Mouse (Mus musculus): Measurements from ENCODE around the gene Cldnd1.

DNA sequence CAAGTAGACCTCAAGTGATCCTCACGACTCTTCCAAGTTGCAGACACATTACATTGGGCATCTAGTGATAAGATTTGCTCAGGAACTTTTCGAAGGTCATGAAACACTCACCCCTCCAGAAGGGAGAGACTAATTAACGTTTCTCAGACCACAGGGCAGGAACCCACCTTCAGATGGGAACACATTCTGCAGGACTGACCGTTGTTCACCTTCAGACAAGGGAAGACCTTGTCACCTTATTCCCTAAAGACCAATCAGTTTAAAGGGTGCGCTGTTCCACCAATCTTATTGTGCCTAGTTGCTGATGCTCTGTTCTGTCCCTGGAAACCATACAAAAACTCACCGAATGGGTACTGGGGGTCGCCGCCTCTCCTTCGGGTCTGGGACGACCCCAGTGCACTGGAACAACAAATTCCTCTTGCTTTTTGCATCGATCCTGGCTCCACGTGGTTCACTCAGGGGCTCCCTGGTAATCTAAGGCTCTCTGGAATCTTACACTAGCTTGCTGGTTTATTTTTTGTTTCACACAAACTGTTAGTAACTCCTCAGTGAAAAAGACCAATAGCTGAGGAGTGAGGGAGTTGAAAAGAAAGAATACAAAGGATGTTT lies 26.8 kb upstream of the Cldnd1 start:
- TF ChIP-seq EP300 (IDR thresholded peaks at IDR 0.05) (no peak), CTCF (IDR thresholded peaks at IDR 0.05) (no peak)
